Mouse (Mus musculus): ENCODE measurements around the gene Pafah1b1. TPM values are rescaled to one million over a fixed set of nuclear protein-coding genes. Genes with fewer than 3 reads are reported as not detected.

Gene Pafah1b1
- 100 to 1,000 TPM; 370 to 417 TPM for total RNA-seq (2021)
- long read RNA-seq, full-length matches to known transcripts: 47 of 74 reads
- long read RNA-seq, partial matches to known transcripts: 3 of 74 reads
- long read RNA-seq, other reads (novel, unspliced or antisense): 24 of 74 reads

- DNase-seq (ENCODE audit: low spot score in 2 of 2): peak; percentile 95 to 97
These were observed at the start of gene Pafah1b1 for GRCm38 (mm10) chr11:74724235-74724791. Gene Pafah1b1, minus strand, starts transcription at chr11:74724670.

GRCm38 (mm10) chr11:74772386-74772785 lies 47.9 kb upstream of the Pafah1b1 start:
- DNase-seq (ENCODE audit: low spot score in 2 of 2): no peak

GRCm38 (mm10) chr11:74771650-74772049 lies 47.2 kb upstream of the Pafah1b1 start:
- DNase-seq (ENCODE audit: low spot score in 2 of 2): no peak

GRCm38 (mm10) chr11:74771234-74771633 lies 46.8 kb upstream of the Pafah1b1 start:
- no peak for DNase-seq (ENCODE audit: low spot score in 2 of 2)

- peak; percentile 88 to 93 for DNase-seq (ENCODE audit: low spot score in 2 of 2)
These were observed 46.2 kb upstream of the Pafah1b1 start, which contains the start of gene Mettl16 for GRCm38 (mm10) chr11:74770595-74771207. Gene Mettl16, plus strand, starts transcription at chr11:74770830.

GRCm38 (mm10) chr11:74770037-74770436 lies 45.6 kb upstream of the Pafah1b1 start:
- DNase-seq (ENCODE audit: low spot score in 2 of 2): no peak

- peak in 1 of 2 experiments; percentile 28 for DNase-seq (ENCODE audit: low spot score in 2 of 2)
These were observed 43.6 kb upstream of the Pafah1b1 start for GRCm38 (mm10) chr11:74768045-74768444.

GRCm38 (mm10) chr11:74767469-74767868 lies 43.0 kb upstream of the Pafah1b1 start:
- DNase-seq (ENCODE audit: low spot score in 2 of 2): no peak

GRCm38 (mm10) chr11:74763960-74764625 lies 39.6 kb upstream of the Pafah1b1 start:
- DNase-seq (ENCODE audit: low spot score in 2 of 2): no peak

- DNase-seq (ENCODE audit: low spot score in 2 of 2): no peak
These were observed 36.7 kb upstream of the Pafah1b1 start for GRCm38 (mm10) chr11:74761011-74761705.

GRCm38 (mm10) chr11:74756631-74757030 lies 32.2 kb upstream of the Pafah1b1 start:
- no peak for DNase-seq (ENCODE audit: low spot score in 2 of 2)

- peak; percentile 16 to 34 for DNase-seq (ENCODE audit: low spot score in 2 of 2)
These were observed 27.0 kb upstream of the Pafah1b1 start for GRCm38 (mm10) chr11:74751352-74752066.

GRCm38 (mm10) chr11:74750662-74751351 lies 26.3 kb upstream of the Pafah1b1 start:
- DNase-seq (ENCODE audit: low spot score in 2 of 2): no peak

GRCm38 (mm10) chr11:74749241-74749640 lies 24.8 kb upstream of the Pafah1b1 start:
- DNase-seq (ENCODE audit: low spot score in 2 of 2): no peak

GRCm38 (mm10) chr11:74748022-74748421 lies 23.6 kb upstream of the Pafah1b1 start:
- DNase-seq (ENCODE audit: low spot score in 2 of 2): no peak

GRCm38 (mm10) chr11:74737861-74738260 lies 13.4 kb upstream of the Pafah1b1 start:
- DNase-seq (ENCODE audit: low spot score in 2 of 2): no peak

GRCm38 (mm10) chr11:74734917-74735316 lies 10.4 kb upstream of the Pafah1b1 start:
- peak; percentile 38 to 41 for DNase-seq (ENCODE audit: low spot score in 2 of 2)

GRCm38 (mm10) chr11:74725181-74725580 lies 711 bp upstream of the Pafah1b1 start:
- DNase-seq (ENCODE audit: low spot score in 2 of 2): peak in 1 of 2 experiments; percentile 11

GRCm38 (mm10) chr11:74723357-74724234 lies 874 bp downstream of the Pafah1b1 start:
- peak; percentile 80 to 87 for DNase-seq (ENCODE audit: low spot score in 2 of 2)
